Mouse (Mus musculus): Measurements from ENCODE around the gene Sult6b2.

Sult6b2 gene

GRCm38 (mm10) chr6:142738225-142738624 is 66.1 kb downstream of the Sult6b2 start:
- DNase-seq (ENCODE audit: low spot score): no peak

- DNase-seq (ENCODE audit: low spot score): no peak
Observed at GRCm38 (mm10) chr6:142735302-142736005, 68.8 kb downstream of the Sult6b2 start.

Measured in testis, postnatal 10 days (tissue).